Mouse (Mus musculus): ENCODE results near the gene Parl.

- TF ChIP-seq CTCF (IDR thresholded peaks at IDR 0.05; ENCODE audit: low read depth) (no peak), EP300 (IDR thresholded peaks at IDR 0.05; ENCODE audit: low read depth) (no peak)
These were observed 63.5 kb downstream of the Parl start for GRCm38 (mm10) chr16:20238646-20239045.

All from liver, postnatal 0 days (tissue).